Mouse (Mus musculus): ENCODE measurements at regions not wholly inside any gene's neighbourhood (a gene's known extent, or its start where the extent isn't known, plus 50 kb on each side); places are given as distances from the start of the nearest gene placed in this dataset.

GRCm38 (mm10) chr8:101697948-101698347 lies 1087.5 kb downstream of the Cdh11 start:
- DNase-seq (ENCODE audit: low spot score): no peak

GRCm38 (mm10) chr8:101690901-101691300 lies 1094.5 kb downstream of the Cdh11 start:
- DNase-seq (ENCODE audit: low spot score): no peak

GRCm38 (mm10) chr8:101668921-101669320 lies 1116.5 kb downstream of the Cdh11 start:
- no peak for DNase-seq (ENCODE audit: low spot score)

- no peak for DNase-seq (ENCODE audit: low spot score)
Measured at GRCm38 (mm10) chr8:101662874-101663273, 1122.6 kb downstream of the Cdh11 start.

- DNase-seq (ENCODE audit: low spot score): no peak
Measured at GRCm38 (mm10) chr8:101655292-101655691, 1130.2 kb downstream of the Cdh11 start.

GRCm38 (mm10) chr8:101628816-101629215 lies 1156.6 kb downstream of the Cdh11 start:
- DNase-seq (ENCODE audit: low spot score): peak; percentile 66

- DNase-seq (ENCODE audit: low spot score): no peak
Measured at GRCm38 (mm10) chr8:101621941-101622340, 1163.5 kb downstream of the Cdh11 start.

GRCm38 (mm10) chr8:101591115-101591514 lies 1194.3 kb downstream of the Cdh11 start:
- DNase-seq (ENCODE audit: low spot score): no peak

- no peak for DNase-seq (ENCODE audit: low spot score)
Measured at GRCm38 (mm10) chr8:101590639-101591038, 1194.8 kb downstream of the Cdh11 start.

GRCm38 (mm10) chr8:101564447-101564846 lies 1221.0 kb downstream of the Cdh11 start:
- DNase-seq (ENCODE audit: low spot score): no peak

GRCm38 (mm10) chr8:101522758-101523157 lies 1262.7 kb downstream of the Cdh11 start:
- DNase-seq (ENCODE audit: low spot score): no peak

GRCm38 (mm10) chr8:101478554-101479314 lies 1306.7 kb downstream of the Cdh11 start:
- no peak for DNase-seq (ENCODE audit: low spot score)

GRCm38 (mm10) chr8:101466363-101466762 lies 1319.1 kb downstream of the Cdh11 start:
- DNase-seq (ENCODE audit: low spot score): no peak

GRCm38 (mm10) chr8:101462515-101462914 lies 1322.9 kb downstream of the Cdh11 start:
- no peak for DNase-seq (ENCODE audit: low spot score)

- DNase-seq (ENCODE audit: low spot score): no peak
Measured at GRCm38 (mm10) chr8:101444730-101445129, 1340.7 kb downstream of the Cdh11 start.

GRCm38 (mm10) chr8:101442563-101442962 lies 1342.9 kb downstream of the Cdh11 start:
- DNase-seq (ENCODE audit: low spot score): no peak

GRCm38 (mm10) chr8:101435691-101436090 lies 1349.8 kb downstream of the Cdh11 start:
- DNase-seq (ENCODE audit: low spot score): no peak
